Mouse (Mus musculus) forebrain, embryonic 14.5 days (tissue): ENCODE results near the gene Dpf2. TPM values are rescaled to one million over a fixed set of nuclear protein-coding genes. Genes with fewer than 3 reads are reported as not detected.

Experiments used
- ATAC-seq: fragments of 200-750 bp; cut with Nextera tagmentation; 2 replicates; pipeline ENCODE4 v1.8.0; 2017; ENCODE audit warnings: mild to moderate bottlenecking, moderate library complexity
- DNase-seq: peaks from one replicate; pipeline ENCODE4 v3.0.0-alpha.2; 2015; ENCODE audit warnings: low spot score
- H3K27ac ChIP-seq: fragments of 300-500 bp; sonication (generic); 2 replicates; pipeline ENCODE4 v1.5.1; 2014; ENCODE audit warnings: low read depth, mild to moderate bottlenecking, control low read depth, low read length, moderate library complexity
- H3K27me3 ChIP-seq: fragments of 300-500 bp; sonication (generic); replicated peaks from 2 replicates; pipeline ENCODE4 v1.6.1; 2014; ENCODE audit warnings: low read length, control low read depth, mixed read lengths; ENCODE audit not compliant: control insufficient read depth, insufficient read depth
- H3K36me3 ChIP-seq: fragments of 300-500 bp; sonication (generic); 2 replicates; pipeline ENCODE4 v1.6.1; 2014; ENCODE audit warnings: low read length, control low read depth; ENCODE audit not compliant: control insufficient read depth, insufficient read depth
- H3K4me1 ChIP-seq: fragments of 300-500 bp; sonication (generic); 2 replicates; pipeline ENCODE4 v1.6.1; 2014; ENCODE audit warnings: antibody characterized with exemption, low read length, control low read depth; ENCODE audit not compliant: control insufficient read depth, insufficient read depth
- H3K4me2 ChIP-seq: fragments of 300-500 bp; sonication (generic); 2 replicates; pipeline ENCODE4 v1.6.1; 2014; ENCODE audit warnings: mild to moderate bottlenecking, control low read depth, low read length
- H3K4me3 ChIP-seq: fragments of 300-500 bp; sonication (generic); 2 replicates; pipeline ENCODE4 v1.5.1; 2014; ENCODE audit warnings: low read depth, low read length, control low read depth
- H3K9ac ChIP-seq: fragments of 300-500 bp; sonication (generic); 2 replicates; pipeline ENCODE4 v1.6.1; 2014; ENCODE audit warnings: mild to moderate bottlenecking, low read length, control low read depth, moderate library complexity
- H3K9me3 ChIP-seq: fragments of 300-500 bp; sonication (generic); replicated peaks from 2 replicates; pipeline ENCODE4 v1.6.1; 2016; ENCODE audit warnings: low read length, control low read depth, mixed read lengths; ENCODE audit not compliant: control insufficient read depth
- WGBS: fragments of 180-500 bp; shearing (Covaris S2); extraction: QIAGEN DNeasy Blood & Tissue Kit; methylation state at CpG from one replicate; pipeline ENCODE4 v1.1.7; 2014; 5-methylcytosine and 5-hydroxymethylcytosine counted together
- polyA plus RNA-seq: library from polyadenylated mRNA; unstranded; fragments of >200 nt; fragmentation: Nextera tagmentation; extraction: Ambion mirVana; gene quantifications from 2 replicates; pipeline ENCODE4 v1.2.1, GENCODE M21; 2014

Dpf2 gene
- polyA plus RNA-seq, 1 experiment from 2014 or later: 136 TPM

- WGBS: 15% methylated on average over 9 of the region's 9 CpGs
- 0 out of 2 replicates have a peak, but pooled peaks cover 2% of the 10 kb centered on the region for H3K27me3 ChIP-seq
- peaks cover 10% of the 10 kb centered on the region; the same call in 1 of the 2 replicates for H3K4me1 ChIP-seq
- H3K4me2 ChIP-seq: peak overlapping the region; percentile 20; the same call in 1 of the 2 replicates
- no peaks in the 10 kb centered on the region for H3K9me3 ChIP-seq
- H3K4me3 ChIP-seq: no peak overlapping the region
- H3K27ac ChIP-seq: no peak overlapping the region
- DNase-seq (no peak), ATAC-seq (no peak)
- H3K9ac ChIP-seq: peak overlapping the region; percentile 47
- H3K36me3 ChIP-seq: peaks cover 10% of the 10 kb centered on the region; the same call in 1 of the 2 replicates
Observed at GRCm38 (mm10) chr19:5921715-5922114, 8.9 kb upstream of the Dpf2 start.

GRCm38 (mm10) chr19:5912103-5913006 lies 455 bp downstream of the Dpf2 start:
- peak overlapping the region; percentile 90 for H3K9ac ChIP-seq
- H3K9me3 ChIP-seq: no peaks in the 10 kb centered on the region
- ATAC-seq (peak; percentile 97), DNase-seq (peak; percentile 100)
- no peaks in the 10 kb centered on the region for H3K27me3 ChIP-seq
- H3K27ac ChIP-seq: peak overlapping the region; percentile 70
- peaks cover 10% of the 10 kb centered on the region; the same call in 1 of the 2 replicates for H3K36me3 ChIP-seq
- under 1% methylated on average over 59 of the region's 59 CpGs for WGBS
- peaks cover 22% of the 10 kb centered on the region for H3K4me1 ChIP-seq
- peak overlapping the region; percentile 88 for H3K4me2 ChIP-seq
- peak overlapping the region; percentile 98 for H3K4me3 ChIP-seq

GRCm38 (mm10) chr19:5911430-5912102 lies 1.2 kb downstream of the Dpf2 start:
- no peak for ATAC-seq
- WGBS: 6% methylated on average over 14 of the region's 14 CpGs

GRCm38 (mm10) chr19:5910221-5910620 lies 2.6 kb downstream of the Dpf2 start:
- Histone ChIP-seq H3K4me3 (peak overlapping the region; percentile 98), H3K27me3 (no peaks in the 10 kb centered on the region), H3K9ac (peak overlapping the region; percentile 90), H3K36me3 (peaks cover 23% of the 10 kb centered on the region), H3K4me2 (peak overlapping the region; percentile 88), H3K4me1 (peaks cover 22% of the 10 kb centered on the region), H3K9me3 (no peaks in the 10 kb centered on the region), H3K27ac (no peak overlapping the region)
- ATAC-seq: no peak
- WGBS: 54% methylated on average over 6 of the region's 6 CpGs
- DNase-seq: no peak

More at GRCm38 (mm10) chr19:5911430-5912102, 1.2 kb downstream of the Dpf2 start:
- no peaks in the 10 kb centered on the region for H3K27me3 ChIP-seq
- H3K4me3 ChIP-seq: peak overlapping the region; percentile 98
- H3K4me1 ChIP-seq: peaks cover 22% of the 10 kb centered on the region
- H3K36me3 ChIP-seq: peaks cover 14% of the 10 kb centered on the region
- DNase-seq: no peak
- H3K9me3 ChIP-seq: no peaks in the 10 kb centered on the region
- H3K4me2 ChIP-seq: peak overlapping the region; percentile 88
- peak overlapping the region; percentile 90 for H3K9ac ChIP-seq
- peak overlapping the region; percentile 70 for H3K27ac ChIP-seq

- DNase-seq (no peak), ATAC-seq (no peak)
- 90% methylated on average over 3 of the region's 3 CpGs for WGBS
- Histone ChIP-seq H3K27ac (no peak overlapping the region), H3K4me2 (no peak overlapping the region), H3K27me3 (no peaks in the 10 kb centered on the region), H3K9me3 (no peaks in the 10 kb centered on the region), H3K4me3 (no peak overlapping the region), H3K4me1 (peaks cover 16% of the 10 kb centered on the region), H3K9ac (no peak overlapping the region), H3K36me3 (peaks cover 53% of the 10 kb centered on the region)
Observed at GRCm38 (mm10) chr19:5907275-5907674, 5.5 kb downstream of the Dpf2 start.

GRCm38 (mm10) chr19:5894002-5894678 lies 18.7 kb downstream of the Dpf2 start, which contains the start of gene Tigd3:
TSS of gene Tigd3 (minus strand) at chr19:5894149.
- no peaks in the 10 kb centered on the region for H3K9me3 ChIP-seq
- H3K36me3 ChIP-seq: peaks cover 46% of the 10 kb centered on the region
- ATAC-seq (peak; percentile 99), DNase-seq (peak; percentile 99)
- H3K4me2 ChIP-seq: peak within 1 kb of the TSS; percentile 80
- H3K4me3 ChIP-seq: peak within 1 kb of the TSS; percentile 68
- WGBS: 7% methylated on average over 28 of the region's 36 CpGs
- H3K4me1 ChIP-seq: peaks cover 16% of the 10 kb centered on the region
- H3K27me3 ChIP-seq: no peaks in the 10 kb centered on the region
- H3K27ac ChIP-seq: peak within 1 kb of the TSS; percentile 70; the same call in 1 of the 2 replicates
- peak within 1 kb of the TSS; percentile 91 for H3K9ac ChIP-seq

- Histone ChIP-seq H3K9ac (peak overlapping the region; percentile 91), H3K27me3 (no peaks in the 10 kb centered on the region), H3K4me3 (peak overlapping the region; percentile 68), H3K9me3 (no peaks in the 10 kb centered on the region), H3K4me2 (peak overlapping the region; percentile 80), H3K4me1 (peaks cover 16% of the 10 kb centered on the region), H3K36me3 (peaks cover 41% of the 10 kb centered on the region), H3K27ac (peak overlapping the region; percentile 70; the same call in 1 of the 2 replicates)
- WGBS: 8% methylated on average over 28 of the region's 31 CpGs
- DNase-seq (peak; percentile 28), ATAC-seq (peak; percentile 44; the same call in 1 of the 2 replicates)
Observed at GRCm38 (mm10) chr19:5893282-5894001, 19.4 kb downstream of the Dpf2 start.

GRCm38 (mm10) chr19:5892735-5893134 lies 20.1 kb downstream of the Dpf2 start:
- WGBS: 93% methylated on average over 13 of the region's 13 CpGs
- Histone ChIP-seq H3K27me3 (no peaks in the 10 kb centered on the region), H3K36me3 (peaks cover 37% of the 10 kb centered on the region), H3K4me2 (peak overlapping the region; percentile 80), H3K9me3 (no peaks in the 10 kb centered on the region), H3K9ac (peak overlapping the region; percentile 91), H3K4me3 (peak overlapping the region; percentile 68; the same call in 1 of the 2 replicates), H3K27ac (no peak overlapping the region), H3K4me1 (peaks cover 16% of the 10 kb centered on the region)
- ATAC-seq: no peak
- DNase-seq: no peak
